Mouse (Mus musculus) forebrain, embryonic 13.5 days (tissue): ENCODE data around the gene Gm11541. TPM values are rescaled to one million over a fixed set of nuclear protein-coding genes. Genes with fewer than 3 reads are reported as not detected.
"Not testable (repeated sequence)": the region's sequence is repeated elsewhere in the genome, so short reads cannot be mapped to it uniquely, and the experiment has no call there.

Experiments
- ATAC-seq: fragments of 200-750 bp; cut with Nextera tagmentation; 2 replicates; pipeline ENCODE4 v1.8.0; 2017
- H3K27ac ChIP-seq: fragments of 300-500 bp; sonication (generic); 2 replicates; pipeline ENCODE4 v1.5.1; 2015; ENCODE audit warnings: inconsistent platforms, mild to moderate bottlenecking, moderate library complexity
- H3K27me3 ChIP-seq: fragments of 300-500 bp; sonication (generic); 2 replicates; pipeline ENCODE4 v1.6.1; 2015; ENCODE audit warnings: mild to moderate bottlenecking, inconsistent platforms
- H3K36me3 ChIP-seq: fragments of 300-500 bp; sonication (generic); 2 replicates; pipeline ENCODE4 v1.6.1; 2015; ENCODE audit warnings: mild to moderate bottlenecking, inconsistent platforms; ENCODE audit not compliant: poor library complexity, severe bottlenecking
- H3K4me1 ChIP-seq: fragments of 300-500 bp; sonication (generic); 2 replicates; pipeline ENCODE4 v1.6.1; 2015; ENCODE audit warnings: inconsistent platforms
- H3K4me2 ChIP-seq: fragments of 300-500 bp; sonication (generic); 2 replicates; pipeline ENCODE4 v1.6.1; 2015; ENCODE audit warnings: inconsistent platforms, mild to moderate bottlenecking, moderate library complexity
- H3K4me3 ChIP-seq: fragments of 300-500 bp; sonication (generic); 2 replicates; pipeline ENCODE4 v1.5.1; 2015; ENCODE audit warnings: mild to moderate bottlenecking, inconsistent platforms
- H3K9ac ChIP-seq: fragments of 300-500 bp; sonication (generic); 2 replicates; pipeline ENCODE4 v1.6.1; 2015; ENCODE audit warnings: mild to moderate bottlenecking, inconsistent platforms
- H3K9me3 ChIP-seq: fragments of 300-500 bp; sonication (generic); replicated peaks from 2 replicates; pipeline ENCODE4 v1.6.1; 2016; ENCODE audit warnings: inconsistent platforms
- WGBS: fragments of 180-500 bp; shearing (Covaris S2); methylation state at CpG from one replicate; pipeline ENCODE4 v1.1.7; 2015; 5-methylcytosine and 5-hydroxymethylcytosine counted together
- polyA plus RNA-seq: library from polyadenylated mRNA; unstranded; fragments of >200 nt; fragmentation: Nextera tagmentation; extraction: Ambion mirVana; gene quantifications from 2 replicates; pipeline ENCODE4 v1.2.1, GENCODE M21; 2015

Gene Gm11541
- polyA plus RNA-seq, 1 experiment from 2014 or later: not detected

- not testable (repeated sequence) for H3K36me3 ChIP-seq, H3K27me3 ChIP-seq, H3K4me1 ChIP-seq, H3K4me3 ChIP-seq, H3K4me2 ChIP-seq, H3K9me3 ChIP-seq, ATAC-seq, H3K9ac ChIP-seq, H3K27ac ChIP-seq
These were observed 11.8 kb downstream of the Gm11541 start for GRCm38 (mm10) chr11:94692502-94692901.

DNA sequence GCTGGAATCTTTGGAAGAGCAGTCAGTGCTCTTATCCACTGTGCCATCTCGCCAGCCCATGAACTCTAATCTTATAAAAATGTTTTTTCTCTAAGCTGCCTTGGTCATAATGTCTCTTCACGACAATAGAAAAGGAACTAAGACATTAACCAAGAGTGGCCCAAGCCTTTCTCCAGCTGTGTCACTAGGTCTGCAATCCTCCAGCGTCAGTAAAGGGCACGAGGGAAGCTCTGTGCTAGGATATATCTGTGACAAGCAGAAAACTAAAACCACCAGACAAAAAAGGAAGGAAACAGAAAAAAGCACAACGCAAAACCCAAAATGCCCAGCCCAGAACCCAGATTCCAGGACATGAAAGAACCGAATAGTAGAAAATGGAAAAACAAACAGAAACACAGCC lies 17.1 kb downstream of the Gm11541 start:
- H3K27ac ChIP-seq: no peak overlapping the region
- WGBS: 87% methylated on average over 6 of the region's 6 CpGs
- H3K4me3 ChIP-seq: no peak overlapping the region
- no peaks in the 10 kb centered on the region for H3K27me3 ChIP-seq
- no peaks in the 10 kb centered on the region for H3K9me3 ChIP-seq
- no peak for ATAC-seq
- no peaks in the 10 kb centered on the region for H3K4me1 ChIP-seq
- H3K36me3 ChIP-seq: no peaks in the 10 kb centered on the region
- H3K4me2 ChIP-seq: no peak overlapping the region
- no peak overlapping the region for H3K9ac ChIP-seq

DNA sequence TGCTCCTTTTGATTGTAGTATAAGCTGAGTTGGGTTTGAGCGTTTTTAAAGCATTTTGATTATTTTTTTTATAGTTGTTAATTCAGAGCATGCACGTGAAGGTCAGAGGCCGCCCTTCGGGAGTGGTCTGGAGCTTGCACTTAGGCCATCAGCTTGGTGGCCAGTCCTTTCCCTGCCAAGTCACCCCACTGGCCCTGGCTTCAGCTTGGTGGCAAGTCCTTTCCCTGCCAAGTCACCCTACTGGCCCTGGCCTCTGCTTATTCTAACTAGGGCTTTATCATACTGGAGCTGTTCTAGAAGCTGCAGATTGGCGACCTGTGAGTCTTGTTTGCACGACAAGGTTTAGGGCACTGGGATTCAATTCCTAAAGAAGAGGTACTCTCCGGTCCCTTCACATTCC lies 21.9 kb downstream of the Gm11541 start:
- 81% methylated on average over 7 of the region's 7 CpGs for WGBS
- H3K27me3 ChIP-seq: no peaks in the 10 kb centered on the region

DNA sequence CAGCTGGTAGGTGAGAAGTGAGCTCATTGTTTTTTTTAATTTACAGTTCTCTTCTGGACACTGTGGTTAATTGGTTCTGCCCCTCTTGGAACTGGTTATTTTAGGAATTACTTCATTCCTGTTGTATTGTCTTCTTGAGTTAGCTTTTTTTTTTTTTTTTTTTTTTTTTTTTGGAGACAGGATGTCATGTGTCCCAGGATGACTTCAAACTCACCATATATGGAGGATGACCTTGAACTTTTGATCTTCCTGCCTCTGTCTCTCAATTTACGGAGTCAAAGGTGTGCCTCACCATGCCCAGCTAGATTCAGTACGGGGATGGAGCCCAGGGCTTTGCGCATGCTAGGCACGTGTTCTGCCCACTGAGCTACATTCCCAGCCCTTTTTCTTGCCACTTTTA lies 22.7 kb downstream of the Gm11541 start:
- Histone ChIP-seq H3K27me3 (no peaks in the 10 kb centered on the region), H3K4me3 (no peak overlapping the region), H3K9me3 (no peaks in the 10 kb centered on the region), H3K4me2 (no peak overlapping the region), H3K36me3 (no peaks in the 10 kb centered on the region), H3K4me1 (peaks cover 7% of the 10 kb centered on the region), H3K27ac (no peak overlapping the region), H3K9ac (no peak overlapping the region)
- ATAC-seq: no peak
- 91% methylated on average over 4 of the region's 4 CpGs for WGBS

More for the DNA sequence above, 21.9 kb downstream of the Gm11541 start:
- Histone ChIP-seq H3K36me3 (no peaks in the 10 kb centered on the region), H3K27ac (no peak overlapping the region), H3K4me1 (peaks cover 5% of the 10 kb centered on the region), H3K4me3 (no peak overlapping the region), H3K9ac (no peak overlapping the region), H3K9me3 (no peaks in the 10 kb centered on the region), H3K4me2 (no peak overlapping the region)
- no peak for ATAC-seq

DNA sequence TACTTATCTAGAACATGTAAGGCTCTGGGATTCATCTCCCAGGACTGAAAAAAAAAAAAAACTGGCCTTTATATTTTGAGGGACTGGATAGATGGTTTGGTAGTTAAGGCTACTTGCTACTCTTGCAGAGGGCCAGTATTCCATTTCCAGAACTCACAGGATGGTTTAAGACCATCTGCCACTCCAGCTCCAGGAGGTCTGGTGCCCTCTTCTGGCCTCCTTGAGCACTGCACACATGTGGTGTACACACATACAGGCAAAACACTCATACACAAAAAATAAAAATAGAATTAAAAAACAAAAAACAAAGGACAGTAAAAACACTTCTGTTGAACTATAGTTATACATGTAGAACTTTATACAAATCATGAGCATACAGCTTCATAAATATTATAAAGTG lies 23.7 kb downstream of the Gm11541 start:
- no peak for ATAC-seq
- no peaks in the 10 kb centered on the region for H3K9me3 ChIP-seq
- H3K27me3 ChIP-seq: no peaks in the 10 kb centered on the region
- H3K36me3 ChIP-seq: no peaks in the 10 kb centered on the region
- no peak overlapping the region for H3K4me2 ChIP-seq
- no peak overlapping the region for H3K9ac ChIP-seq
- H3K4me1 ChIP-seq: peaks cover 17% of the 10 kb centered on the region
- no peak overlapping the region for H3K27ac ChIP-seq
- H3K4me3 ChIP-seq: no peak overlapping the region

DNA sequence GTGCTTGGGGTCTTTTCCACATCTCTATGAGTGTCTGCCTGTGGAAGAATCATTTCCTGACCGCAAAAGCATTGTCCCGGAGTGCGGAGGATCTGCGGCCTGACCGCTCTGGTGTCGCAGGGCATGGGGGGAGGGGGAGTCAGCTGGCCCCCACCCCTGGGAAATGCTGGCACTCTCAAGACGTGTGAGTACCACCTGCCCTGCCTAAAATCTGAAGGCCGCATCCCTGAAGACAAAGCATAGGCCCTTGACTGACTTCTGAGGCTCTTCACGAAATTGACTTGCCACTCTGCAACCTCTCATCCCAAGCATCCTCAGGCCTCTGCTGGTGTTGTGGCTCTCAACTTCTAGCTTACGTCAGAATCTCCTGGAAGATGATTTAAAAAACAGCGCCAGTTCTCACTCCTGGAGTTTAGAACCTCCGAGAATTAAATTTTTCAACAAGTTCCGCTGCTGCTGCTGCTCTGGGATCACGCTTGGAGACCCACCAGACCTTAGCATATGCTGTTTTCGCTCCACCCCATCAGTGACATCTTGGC lies 26.6 kb downstream of the Gm11541 start:
- H3K9me3 ChIP-seq: no peaks in the 10 kb centered on the region
- H3K27ac ChIP-seq: peak overlapping the region; percentile 48
- 28% methylated on average over 15 of the region's 15 CpGs for WGBS
- peak overlapping the region; percentile 98 for H3K9ac ChIP-seq
- H3K27me3 ChIP-seq: no peaks in the 10 kb centered on the region
- 0 out of 2 replicates have a peak, but pooled peaks cover 4% of the 10 kb centered on the region for H3K36me3 ChIP-seq
- no peak; the same call in 1 of the 2 replicates for ATAC-seq
- H3K4me3 ChIP-seq: peak overlapping the region; percentile 90
- peaks cover 27% of the 10 kb centered on the region for H3K4me1 ChIP-seq
- peak overlapping the region; percentile 86 for H3K4me2 ChIP-seq

DNA sequence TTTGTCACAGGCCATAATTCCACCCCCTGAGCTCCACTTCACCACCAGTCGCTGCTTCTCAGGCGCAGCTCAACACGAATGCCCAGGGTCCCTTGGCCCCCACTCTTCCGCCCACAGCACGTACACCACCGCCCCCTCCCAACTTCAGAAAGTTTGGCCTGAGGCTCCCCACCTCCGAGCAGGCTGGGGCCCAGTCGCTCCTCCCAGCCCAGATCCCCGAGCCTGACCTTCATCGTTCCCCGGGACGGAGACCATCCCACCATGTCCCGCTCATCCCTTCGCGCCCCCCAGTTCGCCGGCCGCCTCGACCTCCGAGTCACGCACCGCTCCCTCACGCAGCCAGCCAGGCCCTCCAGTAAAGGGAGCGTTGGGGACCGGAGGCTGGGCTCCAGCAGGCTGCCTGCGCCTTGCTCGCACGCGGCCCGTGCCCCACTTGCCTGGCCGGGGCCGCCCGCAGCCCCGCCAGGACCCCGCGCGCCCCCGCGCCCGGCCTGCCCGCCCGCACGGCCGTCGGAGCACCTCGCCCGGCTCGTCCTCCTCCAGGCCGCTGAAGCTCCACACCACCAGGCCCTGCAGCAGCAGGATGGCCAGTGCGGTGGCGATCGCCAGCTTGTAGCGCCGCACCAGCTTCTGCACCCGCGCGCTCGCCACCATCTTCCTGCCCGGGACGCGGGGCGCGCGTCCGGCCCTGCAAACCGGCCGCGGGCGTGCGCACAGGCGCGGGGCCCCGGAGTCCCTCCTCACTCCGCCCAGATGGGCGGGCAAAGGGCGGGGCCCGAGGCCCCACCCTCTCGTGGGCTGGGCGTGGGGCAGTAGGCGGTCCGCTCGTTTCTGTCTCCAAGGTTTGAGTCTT lies 27.3 kb downstream of the Gm11541 start, which contains the start of gene Xylt2:
Gene Xylt2, minus strand, starts transcription at position 762 of the 853 bp plus-strand sequence.
- Histone ChIP-seq H3K4me1 (peaks cover 27% of the 10 kb centered on the region), H3K4me2 (peak within 1 kb of the TSS; percentile 86), H3K9ac (peak within 1 kb of the TSS; percentile 98), H3K36me3 (0 out of 2 replicates have a peak, but pooled peaks cover 4% of the 10 kb centered on the region), H3K27me3 (no peaks in the 10 kb centered on the region), H3K9me3 (no peaks in the 10 kb centered on the region), H3K27ac (peak within 1 kb of the TSS; percentile 91), H3K4me3 (peak within 1 kb of the TSS; percentile 90)
- under 1% methylated on average over 79 of the region's 82 CpGs for WGBS
- ATAC-seq: peak; percentile 96

GRCm38 (mm10) chr11:94676308-94676707 lies 28.0 kb downstream of the Gm11541 start:
- Histone ChIP-seq H3K4me1 (peaks cover 27% of the 10 kb centered on the region), H3K9me3 (no peaks in the 10 kb centered on the region), H3K4me3 (peak overlapping the region; percentile 90), H3K4me2 (peak overlapping the region; percentile 86), H3K27ac (no peak overlapping the region), H3K36me3 (0 out of 2 replicates have a peak, but pooled peaks cover 4% of the 10 kb centered on the region), H3K9ac (peak overlapping the region; percentile 98), H3K27me3 (no peaks in the 10 kb centered on the region)
- no peak for ATAC-seq
- 37% methylated on average over 4 of the region's 4 CpGs for WGBS

GRCm38 (mm10) chr11:94675446-94675845 lies 28.9 kb downstream of the Gm11541 start:
- H3K4me3 ChIP-seq: 0 out of 2 replicates have a peak overlapping the region, but pooled peaks have one; percentile 90
- no peak overlapping the region for H3K27ac ChIP-seq
- 74% methylated on average over 5 of the region's 5 CpGs for WGBS
- peak overlapping the region; percentile 86; the same call in 1 of the 2 replicates for H3K4me2 ChIP-seq
- H3K9ac ChIP-seq: peak overlapping the region; percentile 98; the same call in 1 of the 2 replicates
- no peaks in the 10 kb centered on the region for H3K9me3 ChIP-seq
- H3K4me1 ChIP-seq: peaks cover 27% of the 10 kb centered on the region
- no peaks in the 10 kb centered on the region for H3K27me3 ChIP-seq
- H3K36me3 ChIP-seq: peaks cover 5% of the 10 kb centered on the region
- ATAC-seq: no peak

DNA sequence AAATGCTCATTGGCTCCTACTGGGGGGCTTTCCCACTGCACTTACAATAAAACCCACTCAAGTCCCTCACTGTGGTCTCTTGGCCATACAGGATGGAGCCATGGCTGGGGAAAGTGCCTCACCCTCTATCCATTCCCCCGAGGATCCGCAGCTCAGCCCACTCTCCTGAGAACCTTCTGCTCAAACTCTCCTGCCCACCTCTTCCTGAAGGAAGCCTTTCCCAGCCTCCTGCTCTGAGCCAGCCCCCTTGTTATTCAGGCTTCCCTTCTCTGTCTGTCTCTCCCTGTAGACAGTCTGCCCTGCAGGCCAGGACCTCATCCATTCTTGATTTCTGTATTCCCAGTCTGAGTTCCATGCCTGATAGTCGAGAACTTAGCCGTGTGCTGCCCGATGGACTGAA lies 29.3 kb downstream of the Gm11541 start:
- Histone ChIP-seq H3K36me3 (peaks cover 10% of the 10 kb centered on the region), H3K27ac (no peak overlapping the region), H3K4me2 (no peak overlapping the region), H3K9me3 (no peaks in the 10 kb centered on the region), H3K27me3 (no peaks in the 10 kb centered on the region), H3K9ac (no peak overlapping the region), H3K4me3 (no peak overlapping the region), H3K4me1 (peaks cover 27% of the 10 kb centered on the region)
- WGBS: 84% methylated on average over 5 of the region's 5 CpGs
- no peak for ATAC-seq

DNA sequence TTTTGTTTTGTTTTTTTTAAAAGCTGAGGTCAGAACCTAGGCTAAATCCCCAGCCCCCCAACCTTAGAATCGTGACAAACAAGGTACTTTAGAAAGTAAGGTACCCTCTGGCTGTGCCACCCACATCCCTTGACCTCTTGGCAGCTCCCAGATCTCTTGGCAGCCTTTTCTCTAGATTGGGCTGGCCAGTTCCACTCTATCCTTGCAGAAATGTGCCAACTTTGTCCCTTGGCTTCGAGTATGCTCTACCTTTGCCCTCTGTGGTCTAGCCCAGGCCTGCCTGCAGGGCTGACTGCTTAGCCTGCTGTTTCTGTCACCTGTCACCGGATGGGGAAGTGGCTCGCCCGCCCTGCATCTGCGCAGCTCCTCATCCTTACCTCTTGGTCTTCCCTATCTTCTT lies 39.0 kb downstream of the Gm11541 start:
- 95% methylated on average over 6 of the region's 6 CpGs for WGBS
- Histone ChIP-seq H3K9ac (no peak overlapping the region), H3K27me3 (no peaks in the 10 kb centered on the region), H3K4me2 (no peak overlapping the region), H3K36me3 (peaks cover 94% of the 10 kb centered on the region), H3K9me3 (no peaks in the 10 kb centered on the region), H3K4me1 (no peaks in the 10 kb centered on the region), H3K27ac (no peak overlapping the region), H3K4me3 (no peak overlapping the region)
- ATAC-seq: no peak

DNA sequence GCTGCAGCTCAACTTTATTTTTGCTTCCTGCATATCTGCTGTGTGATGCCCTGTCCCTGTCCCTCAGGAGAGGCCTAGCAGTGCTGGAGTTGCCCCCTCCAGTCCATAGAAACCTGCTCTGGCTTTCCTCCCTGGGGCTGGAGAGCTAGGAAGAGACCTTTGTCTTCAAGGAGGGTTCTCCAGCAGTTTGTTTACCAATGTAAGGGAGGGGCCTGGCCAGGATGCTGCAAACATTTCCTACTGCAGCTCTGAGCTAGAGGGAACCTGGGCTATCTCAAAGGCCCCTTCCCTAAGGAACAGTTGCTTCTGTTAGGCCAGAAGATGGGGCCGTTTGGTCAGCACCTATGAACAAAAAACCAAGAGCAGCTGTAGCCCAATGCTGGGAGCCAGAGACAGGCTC lies 43.0 kb downstream of the Gm11541 start:
- Histone ChIP-seq H3K9ac (no peak overlapping the region), H3K4me1 (no peaks in the 10 kb centered on the region), H3K4me3 (no peak overlapping the region), H3K4me2 (no peak overlapping the region), H3K27me3 (no peaks in the 10 kb centered on the region), H3K27ac (no peak overlapping the region), H3K9me3 (no peaks in the 10 kb centered on the region), H3K36me3 (peaks cover 91% of the 10 kb centered on the region)
- WGBS: 63% methylated on average over 1 of the region's 1 CpGs
- ATAC-seq: no peak
